Mouse (Mus musculus): ENCODE measurements around the gene Cenpb. TPM values are rescaled to one million over a fixed set of nuclear protein-coding genes. Genes with fewer than 3 reads are reported as not detected.
"Not testable (repeated sequence)": the region's sequence is repeated elsewhere in the genome, so short reads cannot be mapped to it uniquely, and the experiment has no call there.

The Cenpb gene
- 13.2 and 14.9 TPM in 2 replicates for polyA plus RNA-seq (2015; fragmentation: Nextera tagmentation; extraction: Ambion mirVana)

GRCm38 (mm10) chr2:131179990-131180587, at the start of gene Cenpb:
Gene Cenpb (minus strand): TSS chr2:131180067.
- DNase-seq (ENCODE audit: low spot score) (peak; percentile 90), ATAC-seq (peak; percentile 94)
- WGBS, result 3% methylated on average over 32 of the region's 57 CpGs

DNA sequence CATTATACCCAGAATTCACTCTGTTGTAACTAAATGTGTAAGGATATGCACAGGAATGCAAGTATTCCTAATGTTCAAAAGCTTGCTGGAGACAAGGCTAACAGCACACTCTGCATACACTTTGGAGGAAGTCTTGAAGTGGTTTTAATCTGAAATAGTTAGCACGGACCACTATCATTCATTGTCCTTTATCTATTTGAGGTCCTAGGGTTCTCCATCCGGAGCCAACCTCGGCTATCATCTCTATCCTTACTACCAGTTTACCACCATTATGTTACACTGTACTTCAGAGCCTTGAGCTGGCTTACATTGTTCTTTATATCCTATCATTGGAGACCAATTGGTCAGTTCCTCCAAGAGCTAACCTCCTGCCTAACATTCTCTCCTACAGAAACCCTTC, 47.4 kb upstream of the Cenpb start:
- Histone ChIP-seq H3K36me3 (ENCODE audit: insufficient read depth, low read length) (no peaks in the 10 kb centered on the region), H3K4me1 (ENCODE audit: insufficient read depth, low read depth, low read length) (no peaks in the 10 kb centered on the region), H3K27me3 (replicated peaks; ENCODE audit: insufficient read depth, low read length) (no peaks in the 10 kb centered on the region), H3K4me3 (ENCODE audit: low read depth, low read length) (no peak overlapping the region), H3K4me2 (replicated peaks; ENCODE audit: low read depth, low read length) (no peak overlapping the region), H3K9ac (replicated peaks; ENCODE audit: low read depth) (no peak overlapping the region), H3K9me3 (ENCODE audit: low read length) (no peaks in the 10 kb centered on the region), H3K27ac (ENCODE audit: low read length) (no peak overlapping the region)
- no peak for TF ChIP-seq CTCF (IDR thresholded peaks at IDR 0.05)
- no peak for TF ChIP-seq EP300 (IDR thresholded peaks at IDR 0.05)
- ATAC-seq (no peak), DNase-seq (ENCODE audit: low spot score) (no peak)
- WGBS, result 81% methylated on average over 3 of the region's 3 CpGs

More at GRCm38 (mm10) chr2:131179990-131180587, at the start of gene Cenpb:
- Histone ChIP-seq H3K36me3 (ENCODE audit: insufficient read depth, low read length) (no peaks in the 10 kb centered on the region), H3K27ac (ENCODE audit: low read length) (peak within 1 kb of the TSS; percentile 96), H3K27me3 (replicated peaks; ENCODE audit: insufficient read depth, low read length) (no peaks in the 10 kb centered on the region), H3K4me2 (replicated peaks; ENCODE audit: low read depth, low read length) (peak within 1 kb of the TSS; percentile 95), H3K4me1 (ENCODE audit: insufficient read depth, low read depth, low read length) (peaks cover 19% of the 10 kb centered on the region), H3K9me3 (ENCODE audit: low read length) (no peaks in the 10 kb centered on the region), H3K4me3 (ENCODE audit: low read depth, low read length) (peak within 1 kb of the TSS; percentile 78), H3K9ac (replicated peaks; ENCODE audit: low read depth) (peak within 1 kb of the TSS; percentile 87)
- TF ChIP-seq CTCF (IDR thresholded peaks at IDR 0.05) (peak; percentile 62), EP300 (IDR thresholded peaks at IDR 0.05) (no peak)

DNA sequence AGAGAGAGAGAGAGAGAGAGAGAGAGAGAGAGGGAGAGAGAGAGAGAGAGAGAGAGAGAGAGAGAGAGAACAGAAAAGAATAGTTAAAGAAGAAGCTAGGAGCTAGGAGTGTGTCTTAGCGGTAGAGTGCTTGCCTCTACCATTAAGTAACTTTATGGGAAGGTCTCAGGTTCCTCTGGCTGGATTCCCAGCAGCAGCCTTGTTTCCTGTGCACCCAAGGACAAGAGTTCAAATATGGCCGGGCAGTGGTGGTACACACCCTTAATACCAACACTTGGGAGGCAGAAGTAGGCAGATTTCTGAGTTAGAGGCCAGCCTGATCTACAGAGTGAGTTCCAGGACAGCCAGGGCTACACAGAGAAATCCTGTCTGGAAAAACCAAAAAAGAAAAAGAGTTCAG, 46.8 kb upstream of the Cenpb start:
- 43% methylated on average over 2 of the region's 2 CpGs for WGBS
- H3K27ac ChIP-seq (ENCODE audit: low read length); H3K9me3 ChIP-seq (ENCODE audit: low read length); H3K4me1 ChIP-seq (ENCODE audit: insufficient read depth, low read depth, low read length); H3K36me3 ChIP-seq (ENCODE audit: insufficient read depth, low read length); H3K4me3 ChIP-seq (ENCODE audit: low read depth, low read length); H3K4me2 ChIP-seq (replicated peaks; ENCODE audit: low read depth, low read length); H3K9ac ChIP-seq (replicated peaks; ENCODE audit: low read depth); DNase-seq (ENCODE audit: low spot score); H3K27me3 ChIP-seq (replicated peaks; ENCODE audit: insufficient read depth, low read length); ATAC-seq: not testable (repeated sequence)

- no peaks in the 10 kb centered on the region for H3K27me3 ChIP-seq (replicated peaks; ENCODE audit: insufficient read depth, low read length)
- no peak overlapping the region for H3K4me3 ChIP-seq (ENCODE audit: low read depth, low read length)
- no peaks in the 10 kb centered on the region for H3K9me3 ChIP-seq (ENCODE audit: low read length)
- H3K4me2 ChIP-seq (replicated peaks; ENCODE audit: low read depth, low read length), result no peak overlapping the region
- no peak for ATAC-seq
- TF ChIP-seq CTCF (IDR thresholded peaks at IDR 0.05), result no peak
- no peak for TF ChIP-seq EP300 (IDR thresholded peaks at IDR 0.05)
- H3K9ac ChIP-seq (replicated peaks; ENCODE audit: low read depth), result no peak overlapping the region
- H3K4me1 ChIP-seq (ENCODE audit: insufficient read depth, low read depth, low read length), result no peaks in the 10 kb centered on the region
- no peak overlapping the region for H3K27ac ChIP-seq (ENCODE audit: low read length)
- no peaks in the 10 kb centered on the region for H3K36me3 ChIP-seq (ENCODE audit: insufficient read depth, low read length)
- DNase-seq (ENCODE audit: low spot score), result no peak
- 83% methylated on average over 6 of the region's 6 CpGs for WGBS
Observed at GRCm38 (mm10) chr2:131225178-131225577, 45.3 kb upstream of the Cenpb start.

- Histone ChIP-seq H3K27ac (ENCODE audit: low read length) (no peak overlapping the region), H3K9ac (replicated peaks; ENCODE audit: low read depth) (no peak overlapping the region), H3K36me3 (ENCODE audit: insufficient read depth, low read length) (no peaks in the 10 kb centered on the region), H3K27me3 (replicated peaks; ENCODE audit: insufficient read depth, low read length) (no peaks in the 10 kb centered on the region), H3K4me2 (replicated peaks; ENCODE audit: low read depth, low read length) (no peak overlapping the region), H3K9me3 (ENCODE audit: low read length) (no peaks in the 10 kb centered on the region), H3K4me1 (ENCODE audit: insufficient read depth, low read depth, low read length) (no peaks in the 10 kb centered on the region), H3K4me3 (ENCODE audit: low read depth, low read length) (no peak overlapping the region)
- TF ChIP-seq EP300 (IDR thresholded peaks at IDR 0.05) (no peak), CTCF (IDR thresholded peaks at IDR 0.05) (no peak)
- 82% methylated on average over 1 of the region's 1 CpGs for WGBS
- no peak for ATAC-seq
- no peak for DNase-seq (ENCODE audit: low spot score)
Observed at GRCm38 (mm10) chr2:131223569-131223968, 43.7 kb upstream of the Cenpb start.

GRCm38 (mm10) chr2:131222562-131222961, 42.7 kb upstream of the Cenpb start:
- DNase-seq (ENCODE audit: low spot score) (peak; percentile 31), ATAC-seq (no peak)
- Histone ChIP-seq H3K36me3 (ENCODE audit: insufficient read depth, low read length) (no peaks in the 10 kb centered on the region), H3K4me1 (ENCODE audit: insufficient read depth, low read depth, low read length) (no peaks in the 10 kb centered on the region), H3K4me3 (ENCODE audit: low read depth, low read length) (no peak overlapping the region), H3K4me2 (replicated peaks; ENCODE audit: low read depth, low read length) (no peak overlapping the region), H3K9me3 (ENCODE audit: low read length) (no peaks in the 10 kb centered on the region), H3K9ac (replicated peaks; ENCODE audit: low read depth) (no peak overlapping the region), H3K27me3 (replicated peaks; ENCODE audit: insufficient read depth, low read length) (no peaks in the 10 kb centered on the region), H3K27ac (ENCODE audit: low read length) (no peak overlapping the region)
- TF ChIP-seq CTCF (IDR thresholded peaks at IDR 0.05) (no peak), EP300 (IDR thresholded peaks at IDR 0.05) (no peak)
- 29% methylated on average over 5 of the region's 5 CpGs for WGBS

Data from lung, postnatal 0 days (tissue).